Mouse (Mus musculus) heart, postnatal 25 days (tissue): ENCODE data around the gene Olah. TPM values are rescaled to one million over a fixed set of nuclear protein-coding genes. Genes with fewer than 3 reads are reported as not detected.

Source experiments
- DNase-seq: peaks from one replicate; pipeline ENCODE4 v3.0.0; 2022; ENCODE audit warnings: low spot score
- intact Hi-C: fragments of 180-260 bp; cut with DNase I; formaldehyde crosslinking; loops from one replicate; pipeline ENCODE4 v1.15.1; 2025
- total RNA-seq, 2 experiments: library from RNA; stranded (reverse); gene quantifications; 2 replicates each; pipeline ENCODE4 v1.2.3; 2021

The Olah gene
- total RNA-seq, 2 experiments from 2014 or later, result not detected

- intact Hi-C loops, result no loop called here
- DNase-seq, result no peak
Measured at GRCm38 (mm10) chr2:3356311-3356710, 40.7 kb downstream of the Olah start.

- DNase-seq, result no peak
- intact Hi-C loops, result no loop called here
Measured at GRCm38 (mm10) chr2:3355793-3356192, 41.2 kb downstream of the Olah start.

GRCm38 (mm10) chr2:3353160-3353559 is 43.9 kb downstream of the Olah start:
- DNase-seq, result no peak
- intact Hi-C loops, result no loop called here

GRCm38 (mm10) chr2:3348919-3349318 is 48.1 kb downstream of the Olah start:
- intact Hi-C loops, result loop anchor here (5.0 to 10.0 kb wide), 3 partner anchors 63 to 456 kb away; no protein-coding TSS in a partner anchor
- DNase-seq, result no peak

GRCm38 (mm10) chr2:3348422-3348821 is 48.6 kb downstream of the Olah start:
- intact Hi-C loops, result loop anchor here (5.0 to 10.0 kb wide), 3 partner anchors 64 to 456 kb away; no protein-coding TSS in a partner anchor
- no peak for DNase-seq

GRCm38 (mm10) chr2:3335611-3336301 is 61.3 kb downstream of the Olah start, which contains the start of gene Acbd7:
Acbd7 (plus strand) TSS chr2:3336168.
- intact Hi-C loops, result loop anchor here (10.0 kb wide), 1 partner anchor 179 kb away; the partner anchor contains the start of genes Cdnf, Gm45902 and Hspa14
- no peak for DNase-seq

GRCm38 (mm10) chr2:3333761-3334160 is 63.2 kb downstream of the Olah start:
- no peak for DNase-seq
- intact Hi-C loops, result loop anchor here (2.0 to 10.0 kb wide), 3 partner anchors 49 to 181 kb away; partner anchors contain the start of genes Cdnf, Gm45902, Hspa14 and Nmt2

GRCm38 (mm10) chr2:3332484-3333242 is 64.3 kb downstream of the Olah start, which contains the start of gene Rpp38:
Rpp38 (minus strand) TSS chr2:3332643.
- DNase-seq, result peak; percentile 97
- intact Hi-C loops, result loop anchor here (2.0 to 10.0 kb wide), 3 partner anchors 48 to 182 kb away; partner anchors contain the start of genes Cdnf, Gm45902, Hspa14 and Nmt2

GRCm38 (mm10) chr2:3332056-3332455 is 65.0 kb downstream of the Olah start:
- intact Hi-C loops, result loop anchor here (2.0 to 10.0 kb wide), 3 partner anchors 47 to 183 kb away; partner anchors contain the start of genes Cdnf, Gm45902, Hspa14 and Nmt2
- DNase-seq, result no peak

- DNase-seq, result no peak
- intact Hi-C loops, result loop anchor here (5.0 to 10.0 kb wide), 2 partner anchors 86 to 184 kb away; partner anchors contain the start of genes Cdnf, Gm45902 and Hspa14
Measured at GRCm38 (mm10) chr2:3331071-3331703, 65.8 kb downstream of the Olah start.

GRCm38 (mm10) chr2:3327351-3327750 is 69.7 kb downstream of the Olah start:
- DNase-seq, result no peak
- intact Hi-C loops, result loop anchor here (5.0 kb wide), 2 partner anchors 210 to 235 kb away; no protein-coding TSS in a partner anchor

- intact Hi-C loops, result loop anchor here (5.0 kb wide), 2 partner anchors 209 to 234 kb away; no protein-coding TSS in a partner anchor
- no peak for DNase-seq
Measured at GRCm38 (mm10) chr2:3326547-3326946, 70.5 kb downstream of the Olah start.

GRCm38 (mm10) chr2:3324381-3325130 is 72.5 kb downstream of the Olah start:
- DNase-seq, result no peak
- intact Hi-C loops, result loop anchor here (5.0 kb wide), 2 partner anchors 207 to 232 kb away; no protein-coding TSS in a partner anchor

GRCm38 (mm10) chr2:3323132-3323531 is 73.9 kb downstream of the Olah start:
- intact Hi-C loops, result no loop called here
- no peak for DNase-seq

GRCm38 (mm10) chr2:3305426-3306025 is 91.5 kb downstream of the Olah start:
- intact Hi-C loops, result no loop called here

GRCm38 (mm10) chr2:3295826-3296225 is 101.2 kb downstream of the Olah start:
- intact Hi-C loops, result no loop called here
- DNase-seq, result no peak

More at GRCm38 (mm10) chr2:3305426-3306025, 91.5 kb downstream of the Olah start:
- DNase-seq, result no peak

GRCm38 (mm10) chr2:3292170-3292569 is 104.8 kb downstream of the Olah start:
- no peak for DNase-seq
- intact Hi-C loops, result no loop called here
